Mouse (Mus musculus): ENCODE results near the gene Krt75. TPM values are rescaled to one million over a fixed set of nuclear protein-coding genes. Genes with fewer than 3 reads are reported as not detected.
"Not testable (repeated sequence)": the region's sequence is repeated elsewhere in the genome, so short reads cannot be mapped to it uniquely, and the experiment has no call there.

The Krt75 gene
- polyA plus RNA-seq, 1 experiment from 2014 or later = 0.17 TPM

- no peaks in the 10 kb centered on the region for H3K27me3 ChIP-seq
- no peak for ATAC-seq (ENCODE audit: low FRiP score, low read depth)
- H3K36me3 ChIP-seq = no peaks in the 10 kb centered on the region
- H3K4me1 ChIP-seq (replicated peaks) = peaks cover 9% of the 10 kb centered on the region
- no peak within 1 kb of the TSS for H3K27ac ChIP-seq (replicated peaks)
- WGBS = 81% methylated on average over 7 of the region's 7 CpGs
- H3K9ac ChIP-seq = no peak within 1 kb of the TSS
- no peak within 1 kb of the TSS for H3K4me3 ChIP-seq
- H3K9me3 ChIP-seq = no peaks in the 10 kb centered on the region
- no peak within 1 kb of the TSS for H3K4me2 ChIP-seq
Measured at GRCm38 (mm10) chr15:101550567-101550966, 23.1 kb downstream of the Krt75 start, which contains the start of gene Krt82. Gene Krt82, minus strand, starts transcription at chr15:101550667.

- Histone ChIP-seq H3K36me3 (no peaks in the 10 kb centered on the region), H3K27ac (replicated peaks) (no peak overlapping the region), H3K4me2 (no peak overlapping the region), H3K4me1 (replicated peaks) (0 out of 2 replicates have a peak, but pooled peaks cover 5% of the 10 kb centered on the region), H3K27me3 (no peaks in the 10 kb centered on the region), H3K4me3 (no peak overlapping the region), H3K9me3 (no peaks in the 10 kb centered on the region), H3K9ac (no peak overlapping the region)
- no peak for ATAC-seq (ENCODE audit: low FRiP score, low read depth)
- WGBS = 65% methylated on average over 3 of the region's 3 CpGs
Measured at GRCm38 (mm10) chr15:101544478-101544877, 29.2 kb downstream of the Krt75 start.

GRCm38 (mm10) chr15:101542543-101542942 lies 31.2 kb downstream of the Krt75 start:
- no peak overlapping the region for H3K4me2 ChIP-seq
- no peak overlapping the region for H3K9ac ChIP-seq
- no peak overlapping the region for H3K27ac ChIP-seq (replicated peaks)
- no peaks in the 10 kb centered on the region for H3K27me3 ChIP-seq
- H3K4me3 ChIP-seq = no peak overlapping the region
- 61% methylated on average over 9 of the region's 9 CpGs for WGBS
- 0 out of 2 replicates have a peak, but pooled peaks cover 5% of the 10 kb centered on the region for H3K4me1 ChIP-seq (replicated peaks)
- H3K36me3 ChIP-seq = no peaks in the 10 kb centered on the region
- no peak for ATAC-seq (ENCODE audit: low FRiP score, low read depth)
- H3K9me3 ChIP-seq = no peaks in the 10 kb centered on the region

GRCm38 (mm10) chr15:101538580-101538900 lies 35.2 kb downstream of the Krt75 start:
- no peaks in the 10 kb centered on the region for H3K27me3 ChIP-seq
- no peaks in the 10 kb centered on the region for H3K36me3 ChIP-seq
- no peaks in the 10 kb centered on the region for H3K4me1 ChIP-seq (replicated peaks)
- WGBS = 75% methylated on average over 4 of the region's 4 CpGs
- no peak overlapping the region for H3K9ac ChIP-seq
- ATAC-seq (ENCODE audit: low FRiP score, low read depth) = no peak
- no peak overlapping the region for H3K4me3 ChIP-seq
- H3K4me2 ChIP-seq = no peak overlapping the region
- H3K27ac ChIP-seq (replicated peaks) = no peak overlapping the region
- no peaks in the 10 kb centered on the region for H3K9me3 ChIP-seq

GRCm38 (mm10) chr15:101537864-101538579 lies 35.7 kb downstream of the Krt75 start:
- Histone ChIP-seq H3K4me3 (no peak overlapping the region), H3K4me2 (no peak overlapping the region), H3K9ac (no peak overlapping the region), H3K36me3 (no peaks in the 10 kb centered on the region), H3K27me3 (no peaks in the 10 kb centered on the region), H3K27ac (replicated peaks) (no peak overlapping the region), H3K9me3 (no peaks in the 10 kb centered on the region), H3K4me1 (replicated peaks) (no peaks in the 10 kb centered on the region)
- ATAC-seq (ENCODE audit: low FRiP score, low read depth) = no peak
- 50% methylated on average over 7 of the region's 7 CpGs for WGBS

- Histone ChIP-seq H3K36me3 (no peaks in the 10 kb centered on the region), H3K4me2 (no peak overlapping the region), H3K27me3 (no peaks in the 10 kb centered on the region), H3K4me3 (no peak overlapping the region), H3K27ac (replicated peaks) (no peak overlapping the region), H3K9me3 (no peaks in the 10 kb centered on the region), H3K4me1 (replicated peaks) (no peaks in the 10 kb centered on the region), H3K9ac (no peak overlapping the region)
- ATAC-seq (ENCODE audit: low FRiP score, low read depth) = no peak
- WGBS = 55% methylated on average over 9 of the region's 9 CpGs
Measured at GRCm38 (mm10) chr15:101536054-101536850, 37.5 kb downstream of the Krt75 start.

GRCm38 (mm10) chr15:101532720-101533119 lies 41.0 kb downstream of the Krt75 start, which contains the start of gene Krt84:
Gene Krt84, minus strand, starts transcription at chr15:101532820.
- H3K4me3 ChIP-seq = no peak within 1 kb of the TSS
- no peaks in the 10 kb centered on the region for H3K9me3 ChIP-seq
- H3K36me3 ChIP-seq = no peaks in the 10 kb centered on the region
- no peak within 1 kb of the TSS for H3K9ac ChIP-seq
- 82% methylated on average over 7 of the region's 7 CpGs for WGBS
- no peaks in the 10 kb centered on the region for H3K4me1 ChIP-seq (replicated peaks)
- ATAC-seq (ENCODE audit: low FRiP score, low read depth) = no peak
- H3K27me3 ChIP-seq = no peaks in the 10 kb centered on the region
- no peak within 1 kb of the TSS for H3K27ac ChIP-seq (replicated peaks)
- H3K4me2 ChIP-seq = no peak within 1 kb of the TSS

GRCm38 (mm10) chr15:101522556-101523232 lies 51.0 kb downstream of the Krt75 start:
- Histone ChIP-seq H3K27ac (replicated peaks) (no peak overlapping the region), H3K27me3 (0 out of 2 replicates have a peak, but pooled peaks cover 8% of the 10 kb centered on the region), H3K9me3 (no peaks in the 10 kb centered on the region), H3K36me3 (no peaks in the 10 kb centered on the region), H3K4me1 (replicated peaks) (no peaks in the 10 kb centered on the region), H3K4me3 (no peak overlapping the region), H3K4me2 (no peak overlapping the region), H3K9ac (no peak overlapping the region)
- no peak for ATAC-seq (ENCODE audit: low FRiP score, low read depth)
- WGBS = 80% methylated on average over 4 of the region's 4 CpGs

GRCm38 (mm10) chr15:101519792-101520191 lies 53.9 kb downstream of the Krt75 start:
- H3K27me3 ChIP-seq = 0 out of 2 replicates have a peak, but pooled peaks cover 8% of the 10 kb centered on the region
- no peak for ATAC-seq (ENCODE audit: low FRiP score, low read depth)
- no peaks in the 10 kb centered on the region for H3K9me3 ChIP-seq
- no peak overlapping the region for H3K4me3 ChIP-seq
- H3K36me3 ChIP-seq = no peaks in the 10 kb centered on the region
- no peak overlapping the region for H3K4me2 ChIP-seq
- H3K9ac ChIP-seq = no peak overlapping the region
- H3K4me1 ChIP-seq (replicated peaks) = no peaks in the 10 kb centered on the region
- no peak overlapping the region for H3K27ac ChIP-seq (replicated peaks)
- 20% methylated on average over 2 of the region's 2 CpGs for WGBS

GRCm38 (mm10) chr15:101517161-101517560 lies 56.5 kb downstream of the Krt75 start, which contains the start of gene Gm49425:
Gene Gm49425, minus strand, starts transcription at chr15:101517261.
- not testable (repeated sequence) for H3K4me1 ChIP-seq (replicated peaks); H3K9me3 ChIP-seq; H3K36me3 ChIP-seq; ATAC-seq (ENCODE audit: low FRiP score, low read depth); H3K9ac ChIP-seq; H3K27ac ChIP-seq (replicated peaks); H3K4me2 ChIP-seq; H3K27me3 ChIP-seq; H3K4me3 ChIP-seq
- WGBS = 81% methylated on average over 2 of the region's 2 CpGs

Measured in hindbrain, embryonic 15.5 days (tissue).